Mouse (Mus musculus) lung, adult 2 months (tissue): ENCODE data around the gene Clptm1.

Experiments used
- CTCF ChIP-seq: fragments of 200-500 bp; IDR thresholded peaks from 2 replicates; pipeline ENCODE4 v1.5.1; 2011; ENCODE audit warnings: mild to moderate bottlenecking, low read length, control low read depth; ENCODE audit not compliant: insufficient read depth
- POLR2A ChIP-seq: fragments of 200-500 bp; IDR thresholded peaks from 2 replicates; pipeline ENCODE4 v1.6.1; 2011; ENCODE audit warnings: low read depth, mild to moderate bottlenecking, control low read depth, low read length, borderline replicate concordance; ENCODE audit errors: extremely low read depth

- TF ChIP-seq CTCF (peak; percentile 70), POLR2A (no peak)
These were observed 36.4 kb upstream of the Clptm1 start for GRCm38 (mm10) chr7:19701069-19701761.
